Mouse (Mus musculus): ENCODE measurements around the gene Mrpl49.

DNA sequence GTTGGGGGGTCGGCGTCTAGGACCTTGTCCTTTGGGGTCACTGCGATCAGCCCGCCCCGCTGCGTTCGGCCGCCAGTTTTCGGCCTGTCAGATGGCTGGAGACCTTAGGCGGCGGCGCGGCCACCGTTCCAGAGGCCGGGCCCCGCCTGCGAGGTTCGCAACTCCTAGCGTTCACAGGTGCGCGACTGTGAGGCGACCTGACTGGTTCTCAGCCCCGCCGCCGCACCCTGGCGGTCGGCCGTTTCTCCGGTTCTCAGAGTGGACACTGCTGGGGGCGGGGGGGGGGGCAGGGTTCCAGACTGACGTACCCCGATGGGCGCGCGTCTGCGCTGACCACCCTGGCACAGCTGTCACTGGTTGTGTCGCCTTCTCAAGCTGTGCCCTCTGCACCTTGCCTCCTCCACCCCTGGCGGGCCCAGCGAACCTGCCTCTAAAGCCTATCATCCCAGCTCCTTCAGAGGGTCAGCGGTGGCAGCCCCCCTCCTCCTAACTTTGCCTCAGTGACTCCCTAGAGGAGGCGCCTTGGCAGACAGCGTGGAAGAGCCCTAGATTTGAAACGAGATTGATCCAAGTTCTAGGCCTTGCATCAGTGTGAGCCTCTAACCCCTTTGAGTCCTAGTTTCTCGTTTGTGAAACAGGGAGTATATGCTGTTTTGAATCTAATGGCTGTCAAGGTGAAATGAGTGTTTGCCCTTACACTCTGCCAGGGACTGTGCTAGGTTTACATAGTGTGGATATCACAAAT lies 10.3 kb downstream of the Mrpl49 start:
- TF ChIP-seq CTCF (IDR thresholded peaks at IDR 0.05; ENCODE audit: borderline replicate concordance, insufficient read depth, low read length) (no peak), POLR2A (IDR thresholded peaks at IDR 0.05; ENCODE audit: low read depth, low read length) (no peak)
